Mouse (Mus musculus) MEL (cell line): ENCODE data around the gene 1700047I17Rik2.
"Not testable (repeated sequence)": the region's sequence is repeated elsewhere in the genome, so short reads cannot be mapped to it uniquely, and the experiment has no call there.

Experiments
- CTCF ChIP-seq, 3 experiments: IDR thresholded peaks in 2 of 3; conservative IDR thresholded peaks in 1 of 3; 2 replicates each; pipeline ENCODE4 v1.5.1; 2011 to 2012; ENCODE audit warnings: low read length in 3 of 3, low read depth in 2 of 3, mild to moderate bottlenecking in 2 of 3, improper control_type of control experiment in 1 of 3, inconsistent platforms in 1 of 3, mixed read lengths in 1 of 3, moderate library complexity in 1 of 3; ENCODE audit not compliant: control insufficient read depth in 1 of 3, insufficient read depth in 1 of 3, poor library complexity in 1 of 3, severe bottlenecking in 1 of 3
- E2F4 ChIP-seq: IDR thresholded peaks from 2 replicates; pipeline ENCODE4 v1.6.1; 2011; ENCODE audit warnings: low read depth, low read length, improper control_type of control experiment, borderline replicate concordance
- SIN3A ChIP-seq: IDR thresholded peaks from 2 replicates; pipeline ENCODE4 v1.6.1; 2012; ENCODE audit warnings: low read length, improper control_type of control experiment, inconsistent platforms
- TAL1 ChIP-seq: IDR thresholded peaks from 2 replicates; pipeline ENCODE4 v1.6.1; 2012; ENCODE audit warnings: mild to moderate bottlenecking, inconsistent platforms, low read length, moderate library complexity, mixed read lengths
- TBP ChIP-seq: IDR thresholded peaks from 2 replicates; pipeline ENCODE4 v1.8.0; 2011; ENCODE audit warnings: low read depth, low read length, improper control_type of control experiment
- USF1 ChIP-seq: IDR thresholded peaks from 2 replicates; pipeline ENCODE4 v1.6.1; 2014; ENCODE audit warnings: low read depth, mild to moderate bottlenecking, inconsistent platforms, low read length, improper control_type of control experiment, moderate library complexity
- USF2 ChIP-seq, 2 experiments: IDR thresholded peaks; 2 replicates each; pipeline ENCODE4 v1.6.1; 2011 to 2012; ENCODE audit warnings: improper control_type of control experiment in 2 of 2, low read length in 2 of 2, borderline replicate concordance in 1 of 2, inconsistent platforms in 1 of 2, low read depth in 1 of 2, mild to moderate bottlenecking in 1 of 2; ENCODE audit not compliant: insufficient read depth in 1 of 2

DNA sequence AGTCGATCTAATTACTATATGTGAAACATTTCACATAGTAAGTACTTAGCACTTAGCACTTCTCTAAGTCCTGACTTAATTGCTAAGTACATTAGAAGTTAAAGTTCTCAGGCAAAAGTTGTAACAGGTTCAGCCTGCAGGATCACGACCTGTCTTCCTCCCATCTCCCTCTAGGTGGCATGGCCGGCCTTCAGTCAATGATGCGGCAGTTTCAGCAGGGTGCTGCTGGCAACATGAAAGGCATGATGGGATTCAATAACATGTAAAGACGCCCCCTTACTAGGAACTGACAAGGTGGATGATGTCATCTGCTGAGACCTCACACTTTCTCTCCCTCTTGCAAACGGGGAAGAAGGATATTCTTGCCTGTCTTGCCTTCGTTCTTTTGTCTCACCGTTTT, 11.7 kb upstream of the 1700047I17Rik2 start:
- TF ChIP-seq E2F4; CTCF (IDR thresholded peaks at IDR 0.05 in 2 of 3, conservative IDR thresholded peaks at IDR 0.05 in 1 of 3; ENCODE audit: control insufficient read depth in 1 of 3, insufficient read depth in 1 of 3, low read depth in 2 of 3, low read length in 3 of 3, poor library complexity in 1 of 3, severe bottlenecking in 1 of 3); TBP; USF2 (IDR thresholded peaks at IDR 0.05; ENCODE audit: borderline replicate concordance in 1 of 2, insufficient read depth in 1 of 2, low read depth in 1 of 2, low read length in 2 of 2); USF1; SIN3A; TAL1: not testable (repeated sequence)
